Mouse (Mus musculus) neural tube, embryonic 10.5 days (tissue): ENCODE data around the gene Zfp637.
"Not testable (repeated sequence)": the region's sequence is repeated elsewhere in the genome, so short reads cannot be mapped to it uniquely, and the experiment has no call there.

Source experiments
- DNase-seq: peaks from one replicate; pipeline ENCODE4 v3.0.0-alpha.2; 2017; ENCODE audit warnings: low spot score; ENCODE audit errors: extremely low spot score

The Zfp637 gene

DNA sequence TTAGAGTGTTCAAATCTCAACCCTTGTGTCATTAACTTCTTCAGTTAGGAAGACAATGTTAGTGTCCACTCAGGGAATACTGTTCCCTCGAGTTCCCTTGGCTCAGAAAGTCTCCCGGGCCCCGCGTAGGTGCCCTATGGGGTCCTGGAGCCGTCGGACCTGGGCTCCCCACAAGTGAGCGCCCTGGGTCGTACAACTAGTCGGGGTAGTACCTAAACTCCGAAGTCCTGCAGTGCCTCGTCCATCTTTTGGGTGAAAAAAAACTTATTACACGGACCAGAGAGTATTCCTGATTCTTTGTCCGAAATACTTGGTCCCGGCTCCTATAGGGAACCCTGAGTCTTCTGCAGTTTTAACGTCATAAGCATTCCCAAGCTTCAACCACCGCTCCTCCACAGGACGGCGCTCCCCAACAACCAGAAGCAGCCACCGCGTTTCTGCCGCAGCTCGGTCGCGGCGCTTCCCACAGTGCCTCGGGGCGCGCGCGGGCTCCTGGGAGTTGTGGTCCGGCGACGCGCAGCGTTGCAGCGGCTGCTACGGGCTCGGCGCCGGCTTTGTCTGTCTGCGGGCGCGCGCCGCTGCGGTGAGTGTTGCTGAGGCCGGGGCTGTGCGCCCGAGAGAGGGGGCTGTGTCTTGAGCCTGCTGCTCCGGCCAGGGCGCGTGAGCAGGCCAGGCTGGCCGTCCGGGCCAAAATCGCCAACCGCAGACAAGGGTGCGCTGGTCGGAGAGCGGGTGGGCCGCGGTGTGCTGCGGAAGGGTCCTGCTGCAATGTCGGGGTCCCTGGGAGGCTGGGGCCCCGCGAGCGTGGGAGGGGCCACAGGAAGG is at the start of gene Zfp637:
Gene Zfp637 (plus strand): TSS at position 495 of the 825 bp plus-strand sequence.
- peak; percentile 93 for DNase-seq

DNA sequence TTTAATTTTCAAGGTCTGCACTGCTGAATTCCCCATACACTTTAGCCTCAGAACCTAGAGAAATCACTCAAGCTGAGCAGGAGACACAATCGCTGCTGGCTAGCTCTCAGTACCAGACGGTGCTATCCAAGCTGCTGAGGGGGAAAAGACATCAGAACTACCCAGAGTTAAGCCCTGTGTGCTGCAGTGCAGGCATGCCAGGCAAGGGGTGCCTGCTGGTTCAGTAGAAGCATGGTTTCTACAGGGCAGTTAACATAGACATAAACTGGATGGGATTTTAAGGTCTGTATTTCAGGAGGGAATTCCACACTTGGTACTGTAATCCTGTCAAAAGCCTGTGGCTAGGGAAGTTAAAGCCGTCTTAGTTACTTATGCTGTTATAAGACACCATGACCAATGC is 45.7 kb upstream of the Zfp637 start:
- no peak for DNase-seq

DNA sequence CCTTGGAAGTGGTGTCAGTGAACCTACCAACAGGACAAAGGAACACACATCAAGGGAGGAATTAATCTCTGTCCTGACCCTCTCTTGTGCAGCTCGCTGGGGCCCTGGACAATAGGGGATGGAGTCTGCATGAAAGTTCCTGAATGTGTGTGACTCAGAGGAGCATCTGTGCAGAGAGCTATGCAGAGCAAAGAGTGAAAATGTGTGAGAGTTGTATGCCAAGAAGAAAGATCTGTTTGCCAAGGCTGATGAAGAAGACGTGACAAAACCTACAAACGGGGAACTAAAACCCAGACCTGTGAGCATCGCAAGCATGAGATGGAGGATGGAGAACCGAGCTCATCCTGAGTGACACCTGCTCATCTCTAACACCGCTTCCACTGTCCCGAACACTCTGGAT is 40.2 kb upstream of the Zfp637 start:
- no peak for DNase-seq

DNA sequence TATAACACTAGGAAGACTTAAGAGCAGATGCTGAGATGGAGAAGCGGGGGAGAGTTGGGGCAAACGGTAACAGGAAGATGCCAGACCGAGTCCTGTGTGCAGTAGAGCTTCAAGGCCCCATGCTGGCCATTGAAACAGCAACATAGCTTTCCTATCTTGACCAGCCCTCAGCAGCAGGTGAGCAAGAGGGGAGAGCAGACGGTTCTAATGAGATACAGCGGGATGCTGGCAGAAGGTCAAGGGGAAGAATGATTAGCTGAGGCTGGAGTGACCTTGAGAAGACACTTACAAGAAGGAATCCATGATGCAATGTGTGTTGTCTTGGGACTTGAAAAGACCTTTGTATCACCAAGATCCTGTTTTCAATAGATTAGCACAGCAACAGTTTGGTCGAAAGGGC is 39.2 kb upstream of the Zfp637 start:
- DNase-seq, result no peak

DNA sequence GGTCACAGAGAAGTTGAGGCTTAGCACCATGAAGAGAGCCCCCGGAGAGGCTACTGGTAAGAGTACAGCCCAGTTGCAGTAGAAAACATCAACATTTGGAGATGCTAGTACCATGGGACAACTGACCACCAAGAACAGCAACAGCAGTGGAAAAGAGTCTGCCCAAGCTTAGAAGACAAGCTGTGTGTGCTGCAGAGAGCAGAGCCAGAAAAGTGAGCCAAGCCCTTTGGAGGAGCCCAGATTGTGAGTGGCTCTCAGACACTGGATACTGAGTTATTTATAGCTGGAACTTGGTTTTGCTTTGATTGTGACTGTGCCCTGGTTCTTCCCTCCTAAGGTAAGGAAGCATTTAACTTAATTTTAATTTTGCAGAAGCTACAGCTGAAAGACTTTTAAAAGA is 33.2 kb upstream of the Zfp637 start:
- no peak for DNase-seq

DNA sequence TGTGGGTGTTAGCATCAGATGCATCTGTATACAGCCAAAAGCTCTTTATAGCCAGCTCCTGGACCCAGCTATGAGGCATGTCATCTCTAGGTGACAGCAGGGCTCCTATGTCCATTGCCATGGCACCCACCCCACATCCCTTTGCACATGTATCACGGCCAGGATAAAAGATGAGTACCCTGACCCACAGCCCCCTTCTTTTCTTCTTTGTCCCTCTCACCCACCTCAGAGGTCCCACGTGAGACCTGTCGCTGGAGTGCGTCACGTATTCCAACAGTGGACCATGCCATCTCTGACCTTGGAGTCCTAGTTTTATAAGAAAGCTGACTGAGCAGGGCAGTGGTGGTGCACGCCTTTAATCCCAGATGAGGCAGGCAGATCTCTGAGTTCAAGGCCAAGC is 31.2 kb upstream of the Zfp637 start:
- DNase-seq, result no peak

DNA sequence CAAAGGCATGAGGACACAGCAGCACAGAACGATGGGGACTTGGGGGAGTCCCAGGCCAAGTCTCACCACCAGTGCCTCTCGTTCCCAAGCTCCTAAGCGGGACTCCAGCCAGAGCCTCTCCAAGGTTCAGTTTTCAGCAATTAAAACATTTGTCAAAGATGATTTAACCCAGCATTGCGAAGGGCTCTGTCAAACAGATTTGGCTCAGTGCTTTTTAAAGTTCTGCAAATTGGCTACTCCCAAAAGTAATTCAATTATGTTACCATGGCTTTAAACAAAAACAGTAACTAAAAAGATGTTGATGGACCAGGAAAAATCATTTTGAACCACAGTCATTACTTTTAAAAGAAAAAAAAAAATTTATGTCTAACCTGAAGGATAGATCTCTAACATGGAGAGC is 30.3 kb upstream of the Zfp637 start:
- DNase-seq, result no peak

DNA sequence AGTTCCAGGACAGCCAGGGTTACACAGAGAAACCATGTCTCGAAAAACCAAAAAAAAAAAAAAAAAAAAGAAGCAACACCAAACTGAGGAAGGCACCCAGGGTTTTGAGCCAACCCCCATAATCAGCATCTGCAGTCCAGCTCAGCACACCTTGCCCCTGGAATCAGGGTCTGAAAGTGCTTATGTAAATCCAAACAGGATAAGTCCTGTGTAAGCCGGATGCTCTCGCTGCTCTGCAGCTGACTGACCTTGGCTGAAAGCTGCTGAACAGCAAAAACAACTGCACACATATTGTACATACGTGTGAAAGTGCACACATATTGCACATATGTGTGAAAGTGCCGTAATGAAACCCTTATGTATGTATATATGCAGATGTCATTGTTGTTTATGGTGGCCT is 29.7 kb upstream of the Zfp637 start:
- no peak for DNase-seq

DNA sequence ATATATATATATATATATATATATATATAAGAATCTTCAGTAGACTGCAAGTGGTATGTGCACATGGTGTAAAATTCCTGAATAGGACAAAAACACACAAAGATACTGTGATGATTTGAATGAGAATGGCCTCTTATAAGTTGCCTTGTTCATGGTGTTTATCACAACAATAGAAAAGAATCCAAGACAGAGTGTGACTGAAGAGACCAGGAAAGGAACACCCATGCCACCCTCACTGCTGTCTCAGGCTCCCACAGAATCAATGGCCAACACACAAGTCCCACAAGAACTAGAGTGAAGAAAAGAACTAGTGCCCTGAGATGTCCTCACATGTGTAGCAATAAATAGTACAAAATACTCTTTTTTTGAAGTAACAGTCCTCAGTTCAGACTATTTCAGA is 26.3 kb upstream of the Zfp637 start:
- DNase-seq, result no peak

DNA sequence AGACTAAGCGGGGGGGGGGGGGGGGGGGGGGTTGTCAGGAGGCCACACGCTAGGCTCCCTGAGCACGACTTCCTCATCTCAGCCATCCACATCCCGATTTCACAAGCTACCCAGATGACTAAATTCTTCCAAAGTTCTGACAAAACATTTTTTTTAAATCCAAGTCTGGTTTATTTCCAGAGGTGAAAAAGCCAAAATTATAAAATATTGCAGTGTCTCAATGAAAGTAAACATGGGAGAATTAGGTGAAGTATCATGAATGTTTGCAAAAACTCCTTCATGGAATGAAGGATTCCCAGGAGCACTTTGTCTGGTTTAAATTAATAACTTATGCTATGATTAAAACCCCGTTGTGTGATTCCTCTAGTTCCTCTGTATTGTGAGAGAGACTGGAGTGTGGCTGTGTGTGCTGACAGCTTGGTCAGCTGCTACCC is 23.9 kb upstream of the Zfp637 start:
- DNase-seq, result no peak

DNA sequence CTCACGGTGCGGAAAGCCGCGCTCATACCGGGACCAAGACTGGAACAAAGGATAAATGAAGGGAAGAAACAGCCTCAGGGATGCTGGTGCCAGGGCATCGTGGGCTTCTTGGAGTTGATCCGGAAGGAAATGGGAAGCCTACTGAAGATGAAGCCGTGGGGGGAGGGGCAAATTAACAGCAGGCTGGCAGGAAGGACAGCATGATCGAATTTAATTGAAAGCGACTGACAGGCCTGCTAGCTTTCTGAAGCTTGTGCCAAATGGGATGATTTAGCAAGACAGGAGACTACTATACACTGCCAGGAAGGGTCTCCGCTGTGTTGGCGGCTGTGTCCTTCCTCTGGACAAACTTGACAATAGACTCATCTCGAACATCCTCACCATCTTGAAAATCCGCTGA is 20.7 kb upstream of the Zfp637 start:
- DNase-seq, result no peak

DNA sequence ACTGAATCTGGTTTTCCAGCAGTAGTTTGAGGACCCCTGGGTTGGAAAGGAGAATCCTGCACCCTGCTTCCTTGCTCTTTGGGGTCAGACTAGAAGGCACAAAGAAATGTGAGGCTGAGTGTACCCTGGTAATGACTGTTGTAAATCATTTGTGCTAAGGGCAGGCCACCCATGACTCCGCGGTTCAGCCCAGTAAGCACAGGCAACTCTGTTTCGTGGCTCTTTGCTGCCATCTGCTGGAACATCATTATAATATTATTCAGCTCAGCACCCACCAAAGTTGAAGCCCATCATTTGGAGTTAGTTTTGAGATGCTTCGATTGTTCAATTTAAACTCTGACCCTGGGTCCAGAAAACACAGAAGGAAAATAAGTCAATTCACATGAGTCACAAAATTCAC is 15.6 kb upstream of the Zfp637 start:
- peak; percentile 73 for DNase-seq

DNA sequence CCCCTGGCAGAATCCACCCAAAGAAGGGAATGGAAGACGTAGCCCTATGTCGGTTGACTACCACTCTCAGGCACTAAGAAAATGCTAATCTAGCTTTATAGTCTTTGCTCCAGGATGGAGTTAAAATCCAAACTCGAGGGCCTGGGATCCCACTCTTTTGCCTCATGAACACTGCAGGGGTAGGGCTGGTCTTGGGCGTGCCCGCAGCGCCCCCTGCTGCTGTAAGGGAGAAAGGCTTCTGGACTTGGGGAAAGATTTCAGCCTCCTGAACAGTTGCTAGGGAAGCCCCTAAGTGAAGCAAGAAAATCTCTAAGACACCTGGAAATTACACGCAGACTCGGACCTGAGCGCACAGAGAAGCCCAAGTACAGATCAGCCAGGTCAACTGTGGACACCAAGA is 12.7 kb upstream of the Zfp637 start:
- peak; percentile 81 for DNase-seq

DNA sequence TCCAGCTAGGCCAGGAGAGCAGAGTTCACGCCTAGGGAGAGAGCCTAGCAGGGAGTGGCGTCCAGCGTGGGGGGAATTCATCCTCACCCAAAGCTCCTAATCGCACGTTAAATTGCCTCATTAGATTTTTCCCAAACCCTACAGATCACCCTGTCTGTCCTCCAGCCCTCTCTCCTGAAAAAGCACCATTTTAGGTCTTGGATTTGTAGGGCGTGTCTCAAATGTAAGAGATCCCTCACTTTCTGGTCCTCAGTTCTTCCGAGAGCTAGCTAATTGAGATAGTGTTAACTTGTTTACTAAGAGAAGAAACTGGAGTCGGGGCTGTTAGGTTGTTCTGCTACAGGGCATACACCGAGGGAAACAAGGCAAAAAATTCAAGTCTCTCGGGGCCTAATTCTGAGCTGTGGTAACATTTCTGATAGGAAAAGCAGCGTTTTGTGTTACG is 553 bp downstream of the Zfp637 start:
- no peak for DNase-seq

DNA sequence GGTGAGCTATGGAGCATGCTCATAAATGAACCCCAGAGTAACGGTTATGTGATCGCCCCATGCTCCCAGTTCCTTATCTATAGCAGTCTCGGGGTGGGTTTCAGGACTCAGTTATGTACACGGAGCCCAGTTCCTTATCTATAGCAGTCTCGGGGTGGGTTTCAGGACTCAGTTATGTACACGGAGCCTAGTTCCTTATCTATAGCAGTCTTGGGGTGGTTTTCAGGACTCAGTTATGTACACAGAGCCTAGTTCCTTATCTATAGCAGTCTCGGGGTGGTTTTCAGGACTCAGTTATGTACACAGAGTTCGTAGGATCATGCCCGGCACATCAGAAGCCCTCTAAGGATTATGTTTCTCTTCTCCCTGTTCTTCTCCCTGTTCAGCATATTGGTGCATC is 3.6 kb downstream of the Zfp637 start:
- no peak for DNase-seq

DNA sequence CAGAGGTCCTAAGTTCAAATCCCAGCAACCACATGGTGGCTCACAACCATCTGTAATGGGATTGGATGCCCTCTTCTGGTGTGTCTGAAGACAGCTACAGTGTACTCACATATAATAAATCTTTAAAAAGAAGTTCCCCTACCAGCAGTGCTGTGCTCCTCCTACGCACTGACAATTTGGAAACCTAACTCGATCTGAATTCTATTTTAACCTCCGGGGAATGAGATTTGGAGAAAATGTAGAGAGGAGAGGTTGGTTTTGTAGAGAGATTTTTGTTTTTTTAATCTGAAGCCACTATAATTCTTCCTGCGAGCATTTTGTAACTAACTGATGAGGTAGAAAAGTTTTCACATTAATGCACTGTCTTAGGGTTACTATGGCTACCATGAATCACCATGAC is 5.7 kb downstream of the Zfp637 start:
- DNase-seq, result not testable (repeated sequence)

DNA sequence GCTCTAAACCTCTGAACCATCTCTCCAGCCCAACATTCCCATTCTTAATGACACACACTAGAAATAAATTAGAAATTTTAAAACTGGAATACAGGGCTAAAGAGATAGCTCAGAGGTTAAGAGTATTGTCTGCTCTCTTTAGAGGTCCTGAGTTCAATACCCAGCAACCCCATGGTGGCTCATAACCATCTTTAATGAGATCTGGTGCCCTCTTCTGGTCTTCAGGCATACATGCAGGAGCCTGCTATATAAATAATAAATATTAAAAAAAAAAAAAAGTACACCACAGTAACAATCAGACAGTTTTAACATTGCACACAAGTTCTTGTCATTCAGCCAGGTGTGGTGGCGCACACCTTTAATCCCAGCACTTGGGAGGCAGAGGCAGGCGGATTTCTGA is 6.8 kb downstream of the Zfp637 start:
- DNase-seq, result no peak

DNA sequence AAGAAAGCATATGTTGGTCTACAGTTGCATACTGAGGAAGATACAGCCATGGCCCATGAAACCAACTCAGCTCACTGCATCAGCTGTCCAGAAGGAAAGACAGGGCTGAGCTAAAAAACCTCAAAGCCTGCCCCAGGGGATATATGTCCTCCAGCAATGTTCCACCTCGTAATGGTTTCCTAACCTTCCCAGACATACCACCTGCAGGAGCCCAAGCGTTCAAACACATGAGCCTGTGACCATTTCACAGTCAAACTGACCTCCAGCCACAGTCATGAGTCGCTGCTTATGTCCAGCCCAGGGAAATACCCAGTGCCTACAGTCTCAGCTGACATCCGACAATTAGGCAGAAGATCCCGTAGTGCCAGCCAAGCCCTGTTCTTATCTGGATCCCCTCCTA is 7.6 kb downstream of the Zfp637 start:
- no peak for DNase-seq

DNA sequence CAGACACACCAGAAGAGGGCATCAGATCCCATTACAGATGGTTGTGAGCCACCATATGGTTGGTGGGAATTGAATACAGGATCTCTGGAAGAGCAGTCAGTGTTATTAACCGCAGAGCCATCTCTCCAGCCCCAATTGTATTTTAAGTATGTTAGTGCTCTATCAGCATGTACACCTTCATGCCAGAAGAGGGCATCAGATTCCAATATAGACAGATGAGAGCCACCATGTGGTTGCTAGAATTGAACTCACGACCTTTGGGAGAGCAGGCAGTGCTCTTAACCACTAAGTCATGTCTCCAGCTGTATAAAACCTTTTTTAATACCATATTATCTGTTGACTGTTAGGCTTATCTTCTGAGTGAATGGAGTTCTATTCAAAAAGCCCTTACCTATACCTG is 10.8 kb downstream of the Zfp637 start:
- DNase-seq, result no peak

DNA sequence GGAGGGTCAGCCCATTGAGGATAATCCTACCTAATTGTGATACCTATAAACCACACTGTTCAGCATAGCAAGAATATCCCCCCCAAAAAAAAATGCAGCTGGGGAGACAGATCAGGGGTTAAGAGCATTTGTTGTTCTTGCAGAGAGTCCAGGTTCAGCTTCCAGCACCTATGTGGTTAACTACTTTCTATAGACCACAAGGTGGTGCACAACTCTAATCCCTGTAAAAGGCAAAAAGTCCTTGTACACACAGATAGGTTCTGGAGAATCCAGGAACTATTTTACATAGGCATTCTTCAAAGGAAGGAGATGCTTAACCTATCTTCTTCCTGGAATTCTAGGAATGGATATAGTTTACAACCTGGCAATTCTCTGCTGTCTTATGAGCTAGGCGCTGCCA is 17.0 kb downstream of the Zfp637 start:
- DNase-seq, result no peak

DNA sequence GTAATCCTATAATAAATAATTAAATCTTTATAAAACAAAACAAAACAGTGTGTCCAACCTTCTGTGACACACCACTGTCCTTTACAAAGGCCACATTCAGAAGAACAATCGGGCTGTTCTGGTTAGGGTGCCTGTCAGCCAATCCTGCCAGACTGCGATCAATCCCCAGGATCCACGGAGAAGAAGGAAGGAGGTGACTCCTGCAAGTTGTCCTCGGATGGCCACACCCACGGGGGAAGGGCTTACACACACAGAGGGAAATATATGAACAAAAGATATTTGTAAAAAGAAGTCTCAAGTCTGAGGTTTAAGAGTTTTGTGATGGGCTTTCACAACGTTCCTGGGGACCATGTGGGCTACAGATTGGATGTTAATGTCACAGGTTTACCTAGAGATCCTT is 20.9 kb downstream of the Zfp637 start, which contains the start of gene Zfp239:
Gene Zfp239 (plus strand): TSS at position 253 of the 400 bp plus-strand sequence.
- no peak for DNase-seq

DNA sequence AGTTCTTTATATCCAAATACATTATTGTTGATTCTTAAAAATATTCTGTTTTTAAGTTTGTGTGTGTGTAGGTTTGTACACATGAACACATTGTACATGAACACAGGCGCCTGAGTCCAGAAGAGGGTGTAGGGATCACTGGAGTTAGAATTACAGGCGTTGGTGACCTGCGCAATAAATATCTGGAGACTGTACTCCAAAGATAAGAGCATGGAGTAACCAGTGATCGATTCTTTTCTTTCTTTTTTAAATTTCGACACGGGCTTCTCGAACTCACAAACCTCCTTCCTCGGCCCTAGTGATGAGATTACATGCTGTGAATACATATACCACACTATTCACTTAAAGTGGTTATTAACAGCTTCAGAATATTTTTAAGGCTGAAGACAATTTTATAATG is 21.5 kb downstream of the Zfp637 start:
- no peak for DNase-seq

DNA sequence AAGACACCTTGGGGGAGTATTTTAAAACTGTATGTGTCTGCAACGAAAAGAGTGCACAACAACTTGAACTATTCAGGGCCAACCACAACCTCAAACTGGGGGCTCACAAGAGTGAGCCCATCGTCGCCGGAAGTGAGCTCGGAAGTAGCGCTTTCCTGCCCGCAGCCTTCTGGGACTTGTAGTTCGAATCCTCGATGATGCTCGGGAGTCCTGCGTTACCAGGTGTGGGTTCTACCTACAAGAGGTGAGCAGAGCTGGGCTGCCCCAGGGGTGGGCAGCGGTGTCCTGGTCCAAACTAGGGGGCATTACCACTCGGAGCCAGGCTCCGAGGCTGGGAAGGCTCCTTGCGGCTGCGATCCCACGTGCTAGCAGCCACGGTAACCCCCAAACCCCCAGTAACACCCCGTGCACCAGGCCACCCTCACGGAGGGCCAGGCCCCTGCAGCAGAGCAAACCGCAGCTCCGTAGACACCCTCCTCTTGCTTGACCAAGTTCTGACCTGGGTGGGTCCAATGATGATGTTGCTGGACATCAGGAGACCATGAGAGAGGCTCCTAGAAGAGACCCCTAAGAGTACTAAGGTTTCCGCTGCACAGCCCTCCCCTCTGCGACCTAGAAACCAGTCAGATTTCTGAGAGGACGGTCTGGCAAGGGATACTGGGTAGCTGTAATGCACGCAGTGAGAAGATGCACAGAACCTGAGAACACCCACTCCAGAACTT is 22.1 kb downstream of the Zfp637 start:
- peak; percentile 70 for DNase-seq
